Mouse (Mus musculus): ENCODE results near the gene Nfkb2.

DNA sequence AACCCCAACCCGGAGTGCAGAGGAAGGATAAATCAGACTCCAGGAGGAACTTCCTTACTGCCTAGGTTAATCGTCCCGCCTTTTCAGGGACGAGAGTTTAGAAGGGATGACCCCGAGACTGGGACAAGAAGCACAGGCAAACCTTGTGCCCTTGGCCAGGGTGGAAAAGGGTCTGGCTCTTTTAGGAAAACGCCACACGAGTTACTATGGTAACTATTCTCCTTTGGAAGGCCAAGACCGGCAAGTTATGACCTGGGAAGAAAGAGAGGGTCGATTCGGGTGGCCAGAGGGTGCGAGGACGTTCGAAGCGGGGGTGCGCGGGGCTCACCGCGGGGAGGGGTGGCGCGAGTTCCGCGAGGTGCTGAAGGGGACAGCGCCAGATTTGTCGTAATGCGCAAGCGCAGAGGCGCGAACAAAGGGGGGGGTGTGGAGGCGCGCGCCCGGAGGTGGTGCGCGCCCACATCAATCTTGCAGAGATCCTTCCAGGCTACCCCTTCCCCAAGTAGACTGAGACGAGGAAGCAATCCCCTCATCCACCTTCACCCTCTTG, 22.7 kb downstream of the Nfkb2 start, which contains the start of gene Psd:
- TF ChIP-seq CTCF (IDR thresholded peaks at IDR 0.05; ENCODE audit: borderline replicate concordance, insufficient read depth, low read depth, low read length), result no peak
- peak; percentile 80 for TF ChIP-seq POLR2A (IDR thresholded peaks at IDR 0.05; ENCODE audit: borderline replicate concordance, insufficient read depth, low read length)
